Mouse (Mus musculus): Measurements from ENCODE around the gene Klhdc3. TPM values are rescaled to one million over a fixed set of nuclear protein-coding genes. Genes with fewer than 3 reads are reported as not detected.
A peak's percentile ranks its signal among the peaks of the same experiment; 100 is the strongest.

Gene Klhdc3
- polyA plus RNA-seq (2015; fragmentation: Nextera tagmentation; extraction: Ambion mirVana), result 154 and 155 TPM in 2 replicates

GRCm38 (mm10) chr17:46680760-46681373 lies at the start of gene Klhdc3:
Klhdc3 (minus strand) TSS chr17:46680914.
- H3K36me3 ChIP-seq, result peaks cover 59% of the 10 kb centered on the region
- H3K9me3 ChIP-seq, result no peaks in the 10 kb centered on the region
- H3K27ac ChIP-seq (replicated peaks), result peak within 1 kb of the TSS; percentile 91
- H3K4me2 ChIP-seq, result peak within 1 kb of the TSS; percentile 94
- peak within 1 kb of the TSS; percentile 69 for H3K4me3 ChIP-seq
- WGBS, result under 1% methylated on average over 49 of the region's 49 CpGs
- H3K4me1 ChIP-seq (replicated peaks), result peaks cover 29% of the 10 kb centered on the region
- peak within 1 kb of the TSS; percentile 80 for H3K9ac ChIP-seq
- peak; percentile 97 for ATAC-seq (ENCODE audit: low read depth)
- H3K27me3 ChIP-seq, result no peaks in the 10 kb centered on the region

- no peak for ATAC-seq (ENCODE audit: low read depth)
- peak within 1 kb of the TSS; percentile 21; the same call in 1 of the 2 replicates for H3K4me2 ChIP-seq
- H3K27ac ChIP-seq (replicated peaks), result no peak within 1 kb of the TSS
- H3K36me3 ChIP-seq, result peaks cover 22% of the 10 kb centered on the region
- no peaks in the 10 kb centered on the region for H3K9me3 ChIP-seq
- no peak within 1 kb of the TSS for H3K4me3 ChIP-seq
- peak within 1 kb of the TSS; percentile 51 for H3K9ac ChIP-seq
- peaks cover 19% of the 10 kb centered on the region for H3K27me3 ChIP-seq
- H3K4me1 ChIP-seq (replicated peaks), result no peaks in the 10 kb centered on the region; the same call in 1 of the 2 replicates
- 24% methylated on average over 24 of the region's 24 CpGs for WGBS
Observed at GRCm38 (mm10) chr17:46728904-46729318, 48.2 kb upstream of the Klhdc3 start, which contains the start of gene Gnmt. Gnmt (minus strand) TSS chr17:46729168.

GRCm38 (mm10) chr17:46728496-46728895 lies 47.8 kb upstream of the Klhdc3 start:
- H3K27me3 ChIP-seq, result peaks cover 19% of the 10 kb centered on the region
- H3K4me2 ChIP-seq, result 0 out of 2 replicates have a peak overlapping the region, but pooled peaks have one; percentile 21
- no peak overlapping the region for H3K4me3 ChIP-seq
- peak overlapping the region; percentile 51; the same call in 1 of the 2 replicates for H3K9ac ChIP-seq
- WGBS, result 49% methylated on average over 11 of the region's 11 CpGs
- peaks cover 26% of the 10 kb centered on the region for H3K36me3 ChIP-seq
- no peaks in the 10 kb centered on the region; the same call in 1 of the 2 replicates for H3K4me1 ChIP-seq (replicated peaks)
- H3K9me3 ChIP-seq, result no peaks in the 10 kb centered on the region
- ATAC-seq (ENCODE audit: low read depth), result no peak
- no peak overlapping the region for H3K27ac ChIP-seq (replicated peaks)

DNA sequence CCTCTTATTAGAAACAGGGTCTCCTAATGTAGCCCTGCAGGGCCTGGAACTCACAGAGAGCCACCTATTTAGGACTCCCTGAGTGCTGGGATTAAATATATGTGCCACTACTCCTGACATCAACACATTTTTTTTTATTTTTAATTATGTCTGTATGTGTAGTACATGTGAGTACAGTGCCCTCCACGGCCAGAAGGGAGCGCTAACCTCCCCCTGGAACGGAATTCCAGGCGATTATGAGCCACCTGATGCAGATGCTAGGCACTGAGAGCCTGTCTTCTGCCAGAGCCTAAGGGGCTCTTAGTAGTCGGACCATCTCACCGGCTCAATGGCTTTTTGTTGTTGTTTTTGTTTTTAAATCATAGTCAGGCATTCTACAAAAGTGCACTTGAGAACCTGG lies 47.3 kb upstream of the Klhdc3 start:
- Histone ChIP-seq H3K9ac (no peak overlapping the region), H3K4me1 (replicated peaks) (no peaks in the 10 kb centered on the region; the same call in 1 of the 2 replicates), H3K27ac (replicated peaks) (no peak overlapping the region), H3K9me3 (no peaks in the 10 kb centered on the region), H3K4me2 (no peak overlapping the region), H3K36me3 (peaks cover 31% of the 10 kb centered on the region), H3K27me3 (peaks cover 19% of the 10 kb centered on the region), H3K4me3 (no peak overlapping the region)
- WGBS, result 41% methylated on average over 6 of the region's 6 CpGs
- ATAC-seq (ENCODE audit: low read depth), result no peak

DNA sequence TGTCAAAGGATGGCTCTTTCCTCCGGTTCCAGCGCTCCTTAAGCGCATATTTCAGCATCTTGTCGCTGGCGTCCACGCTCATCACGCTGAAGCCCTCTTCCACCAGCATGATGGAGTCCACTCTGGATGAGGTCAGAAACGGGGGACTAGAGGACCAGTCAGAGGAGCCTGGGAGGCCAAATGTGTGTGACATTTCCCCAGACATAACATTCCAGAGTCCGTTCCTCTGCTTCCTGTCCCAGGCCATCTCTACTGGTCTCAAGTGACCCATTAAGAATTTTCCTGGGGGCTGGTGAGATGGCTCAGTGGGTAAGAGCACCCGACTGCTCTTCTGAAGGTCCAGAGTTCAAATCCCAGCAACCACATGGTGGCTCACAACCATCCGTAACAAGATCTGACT lies 46.6 kb upstream of the Klhdc3 start:
- H3K4me2 ChIP-seq, result no peak overlapping the region
- peaks cover 19% of the 10 kb centered on the region for H3K27me3 ChIP-seq
- H3K4me1 ChIP-seq (replicated peaks), result no peaks in the 10 kb centered on the region; the same call in 1 of the 2 replicates
- no peaks in the 10 kb centered on the region for H3K9me3 ChIP-seq
- H3K36me3 ChIP-seq, result peaks cover 34% of the 10 kb centered on the region
- ATAC-seq (ENCODE audit: low read depth), result no peak
- no peak overlapping the region for H3K4me3 ChIP-seq
- 88% methylated on average over 11 of the region's 11 CpGs for WGBS
- no peak overlapping the region for H3K27ac ChIP-seq (replicated peaks)
- no peak overlapping the region for H3K9ac ChIP-seq

DNA sequence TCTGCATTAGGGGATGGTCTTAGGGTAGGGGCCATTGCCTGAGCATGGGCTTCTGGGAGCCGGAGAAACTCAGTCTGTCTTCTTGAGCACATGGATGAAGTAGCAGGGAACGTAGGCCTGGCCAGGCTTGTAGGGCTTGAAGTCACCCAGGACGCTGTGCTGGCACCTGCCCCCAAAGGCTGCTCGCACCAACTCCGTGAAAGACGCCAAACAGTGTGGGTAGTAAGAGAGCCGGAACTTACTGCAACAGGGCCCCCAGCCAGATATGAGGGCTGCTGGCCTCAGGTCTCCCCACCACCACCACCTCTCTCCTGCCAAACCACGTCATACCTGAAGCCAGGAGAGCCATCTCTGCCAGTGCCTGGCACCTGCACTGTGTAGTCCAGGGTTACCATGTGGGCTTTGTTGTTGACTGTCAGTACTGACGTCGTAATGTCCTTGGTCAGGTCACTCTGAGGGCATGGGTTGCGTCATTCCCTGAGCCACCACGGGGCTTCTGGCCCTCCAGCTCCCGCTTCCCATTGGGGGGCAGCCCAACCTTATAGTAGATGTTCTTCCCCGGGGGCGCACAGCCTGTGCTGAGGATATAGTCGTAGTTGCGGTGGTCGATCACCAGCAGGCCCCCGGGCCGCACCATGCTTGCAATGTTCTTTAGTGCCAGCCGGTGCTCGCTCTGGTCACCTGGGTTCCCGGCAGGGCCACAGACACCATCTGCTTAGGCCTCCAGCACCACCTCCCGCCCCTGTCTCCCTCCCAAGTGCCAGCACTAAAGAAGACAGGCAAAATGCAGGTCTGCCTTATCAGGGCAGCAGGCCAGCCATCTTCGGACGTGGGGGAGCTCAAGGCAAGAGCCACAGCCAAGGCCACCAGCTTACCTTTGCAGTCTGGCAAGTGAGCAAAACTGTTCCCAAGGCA lies 45.3 kb upstream of the Klhdc3 start:
- Histone ChIP-seq H3K4me1 (replicated peaks) (no peaks in the 10 kb centered on the region; the same call in 1 of the 2 replicates), H3K27ac (replicated peaks) (no peak overlapping the region), H3K9me3 (no peaks in the 10 kb centered on the region), H3K4me3 (no peak overlapping the region), H3K4me2 (no peak overlapping the region), H3K27me3 (peaks cover 19% of the 10 kb centered on the region), H3K36me3 (peaks cover 47% of the 10 kb centered on the region), H3K9ac (no peak overlapping the region)
- WGBS, result 91% methylated on average over 26 of the region's 26 CpGs
- no peak for ATAC-seq (ENCODE audit: low read depth)

GRCm38 (mm10) chr17:46725273-46725672 lies 44.6 kb upstream of the Klhdc3 start:
- no peak for ATAC-seq (ENCODE audit: low read depth)
- Histone ChIP-seq H3K27me3 (peaks cover 19% of the 10 kb centered on the region), H3K9ac (no peak overlapping the region), H3K36me3 (peaks cover 54% of the 10 kb centered on the region), H3K4me3 (no peak overlapping the region), H3K9me3 (no peaks in the 10 kb centered on the region), H3K4me2 (no peak overlapping the region), H3K27ac (replicated peaks) (no peak overlapping the region), H3K4me1 (replicated peaks) (no peaks in the 10 kb centered on the region; the same call in 1 of the 2 replicates)
- WGBS, result 48% methylated on average over 9 of the region's 9 CpGs

GRCm38 (mm10) chr17:46724477-46725084 lies 43.9 kb upstream of the Klhdc3 start:
- peaks cover 18% of the 10 kb centered on the region for H3K27me3 ChIP-seq
- H3K4me1 ChIP-seq (replicated peaks), result no peaks in the 10 kb centered on the region; the same call in 1 of the 2 replicates
- H3K4me3 ChIP-seq, result no peak overlapping the region
- no peak overlapping the region for H3K9ac ChIP-seq
- no peak overlapping the region for H3K4me2 ChIP-seq
- 80% methylated on average over 20 of the region's 20 CpGs for WGBS
- no peak for ATAC-seq (ENCODE audit: low read depth)
- peaks cover 54% of the 10 kb centered on the region for H3K36me3 ChIP-seq
- no peak overlapping the region for H3K27ac ChIP-seq (replicated peaks)
- no peaks in the 10 kb centered on the region for H3K9me3 ChIP-seq

DNA sequence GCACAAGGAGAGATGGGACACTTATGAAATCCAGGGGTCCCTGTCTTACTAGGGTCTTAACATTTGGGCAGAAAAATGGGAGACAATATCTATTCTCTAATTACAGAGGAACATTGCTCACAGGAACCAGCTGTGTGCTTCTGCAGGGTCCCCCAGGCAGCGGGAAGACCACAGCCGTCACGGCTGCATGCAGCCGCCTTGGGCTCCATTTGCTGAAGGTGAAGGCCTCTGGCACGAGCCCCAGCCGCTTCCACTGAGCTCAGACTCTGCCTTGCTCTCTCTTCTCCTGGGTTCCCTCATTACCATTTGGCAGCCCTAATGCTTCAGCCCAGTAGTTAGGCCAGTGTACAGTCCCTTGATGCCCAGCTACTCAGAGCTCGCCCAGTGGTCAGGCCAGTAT lies 40.4 kb upstream of the Klhdc3 start:
- no peaks in the 10 kb centered on the region for H3K27me3 ChIP-seq
- H3K36me3 ChIP-seq, result peaks cover 58% of the 10 kb centered on the region
- no peaks in the 10 kb centered on the region for H3K9me3 ChIP-seq
- H3K4me3 ChIP-seq, result no peak overlapping the region
- no peak overlapping the region for H3K27ac ChIP-seq (replicated peaks)
- no peak overlapping the region for H3K9ac ChIP-seq
- no peak overlapping the region for H3K4me2 ChIP-seq
- ATAC-seq (ENCODE audit: low read depth), result no peak
- 88% methylated on average over 7 of the region's 7 CpGs for WGBS
- no peaks in the 10 kb centered on the region for H3K4me1 ChIP-seq (replicated peaks)

- Histone ChIP-seq H3K9ac (no peak overlapping the region), H3K27me3 (no peaks in the 10 kb centered on the region), H3K27ac (replicated peaks) (no peak overlapping the region), H3K4me1 (replicated peaks) (peaks cover 21% of the 10 kb centered on the region), H3K4me2 (no peak overlapping the region), H3K36me3 (peaks cover 36% of the 10 kb centered on the region), H3K9me3 (no peaks in the 10 kb centered on the region), H3K4me3 (no peak overlapping the region)
- 95% methylated on average over 11 of the region's 11 CpGs for WGBS
- ATAC-seq (ENCODE audit: low read depth), result no peak
Observed at GRCm38 (mm10) chr17:46714756-46715481, 34.2 kb upstream of the Klhdc3 start.

DNA sequence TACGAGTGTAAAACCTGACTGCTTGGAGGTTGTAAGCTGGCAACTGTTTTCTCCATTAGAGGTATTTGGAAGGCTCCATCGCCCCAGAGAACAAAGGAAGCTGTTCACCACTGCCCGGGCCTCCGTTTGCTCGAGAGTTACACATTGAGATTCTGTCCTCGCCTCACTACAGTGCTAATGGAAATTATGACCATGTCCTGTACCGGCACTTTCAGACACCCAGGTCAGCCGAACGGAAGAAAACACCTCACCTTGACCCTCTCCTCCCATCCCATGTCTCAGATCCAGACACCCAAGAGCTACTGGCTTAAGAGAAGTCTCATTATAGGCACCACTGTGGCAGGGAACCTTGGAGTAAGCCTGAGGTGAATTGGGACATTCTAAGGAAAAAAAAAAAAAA lies 33.1 kb upstream of the Klhdc3 start:
- Histone ChIP-seq H3K27me3 (no peaks in the 10 kb centered on the region), H3K36me3 (peaks cover 36% of the 10 kb centered on the region), H3K4me3 (no peak overlapping the region), H3K4me1 (replicated peaks) (peaks cover 21% of the 10 kb centered on the region), H3K4me2 (no peak overlapping the region), H3K27ac (replicated peaks) (no peak overlapping the region), H3K9ac (no peak overlapping the region), H3K9me3 (no peaks in the 10 kb centered on the region)
- WGBS, result 82% methylated on average over 9 of the region's 9 CpGs
- no peak for ATAC-seq (ENCODE audit: low read depth)
